Mouse (Mus musculus) liver, embryonic 14.5 days (tissue): Measurements from ENCODE around the gene Tcf25.

Source experiments
- CTCF ChIP-seq: IDR thresholded peaks from 2 replicates; pipeline ENCODE4 v1.5.1; 2016; ENCODE audit warnings: antibody characterized with exemption, low read depth, control low read depth
- EP300 ChIP-seq: IDR thresholded peaks from 2 replicates; pipeline ENCODE4 v1.6.1; 2016; ENCODE audit warnings: antibody characterized with exemption, low read depth

GRCm38 (mm10) chr8:123411781-123412327, 38.3 kb downstream of the Tcf25 start:
- TF ChIP-seq CTCF: no peak
- TF ChIP-seq EP300: no peak
